Mouse (Mus musculus) midbrain, embryonic 15.5 days (tissue): ENCODE data around the gene Dscaml1. TPM values are rescaled to one million over a fixed set of nuclear protein-coding genes. Genes with fewer than 3 reads are reported as not detected.

Source experiments
- ATAC-seq: fragments of 200-750 bp; cut with Nextera tagmentation; replicated peaks from 2 replicates; pipeline ENCODE4 v1.8.0; 2017; ENCODE audit warnings: moderate TSS enrichment
- H3K27ac ChIP-seq: fragments of 300-500 bp; sonication (generic); 2 replicates; pipeline ENCODE4 v1.5.1; 2015; ENCODE audit warnings: mild to moderate bottlenecking, inconsistent platforms
- H3K27me3 ChIP-seq: fragments of 300-500 bp; sonication (generic); replicated peaks from 2 replicates; pipeline ENCODE4 v1.6.1; 2015; ENCODE audit warnings: inconsistent platforms
- H3K36me3 ChIP-seq: fragments of 300-500 bp; sonication (generic); replicated peaks from 2 replicates; pipeline ENCODE4 v1.6.1; 2015; ENCODE audit warnings: inconsistent platforms
- H3K4me1 ChIP-seq: fragments of 300-500 bp; sonication (generic); 2 replicates; pipeline ENCODE4 v1.6.1; 2015; ENCODE audit warnings: inconsistent platforms
- H3K4me2 ChIP-seq: fragments of 300-500 bp; sonication (generic); 2 replicates; pipeline ENCODE4 v1.6.1; 2015; ENCODE audit warnings: inconsistent platforms, mild to moderate bottlenecking, moderate library complexity
- H3K4me3 ChIP-seq: fragments of 300-500 bp; sonication (generic); 2 replicates; pipeline ENCODE4 v1.5.1; 2015; ENCODE audit warnings: mild to moderate bottlenecking, inconsistent platforms
- H3K9ac ChIP-seq: fragments of 300-500 bp; sonication (generic); 2 replicates; pipeline ENCODE4 v1.6.1; 2015; ENCODE audit warnings: mild to moderate bottlenecking, inconsistent platforms
- H3K9me3 ChIP-seq: fragments of 300-500 bp; sonication (generic); 2 replicates; pipeline ENCODE4 v1.6.1; 2016; ENCODE audit warnings: inconsistent platforms
- WGBS: fragments of 180-500 bp; shearing (Covaris S2); methylation state at CpG from one replicate; pipeline ENCODE4 v1.1.7; 2015; ENCODE audit warnings: mixed read lengths; 5-methylcytosine and 5-hydroxymethylcytosine counted together
- polyA plus RNA-seq: library from polyadenylated mRNA; unstranded; fragments of >200 nt; fragmentation: Nextera tagmentation; extraction: Ambion mirVana; gene quantifications from 2 replicates; pipeline ENCODE4 v1.2.1, GENCODE M21; 2015

The Dscaml1 gene
- polyA plus RNA-seq, 1 experiment from 2014 or later, result 19.6 TPM

DNA sequence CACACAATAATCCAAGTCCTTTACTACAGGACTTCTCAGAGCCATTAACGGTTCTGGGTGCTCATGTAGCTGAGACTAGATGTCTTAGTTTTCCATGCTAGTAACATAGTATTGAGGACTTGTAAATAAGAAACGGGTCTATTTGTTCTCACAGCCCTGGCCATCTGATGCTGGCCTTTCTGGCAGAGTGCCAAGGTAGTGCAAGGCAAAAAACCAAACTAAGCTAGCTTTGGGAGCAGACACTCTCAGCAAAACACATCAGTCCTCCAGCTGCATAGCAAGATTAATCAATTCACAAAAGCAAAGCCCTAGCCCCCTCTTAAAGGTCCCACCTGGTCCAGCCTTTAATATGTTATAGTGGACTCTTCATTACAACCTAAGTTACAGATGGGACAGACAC is 206.6 kb downstream of the Dscaml1 start:
- no peak overlapping the region for H3K9ac ChIP-seq
- no peak; the same call in 1 of the 2 replicates for ATAC-seq
- no peak overlapping the region for H3K4me3 ChIP-seq
- H3K4me2 ChIP-seq, result no peak overlapping the region
- peaks cover 11% of the 10 kb centered on the region for H3K4me1 ChIP-seq
- WGBS, result 41% methylated on average over 2 of the region's 2 CpGs
- H3K27me3 ChIP-seq, result no peaks in the 10 kb centered on the region
- no peaks in the 10 kb centered on the region for H3K9me3 ChIP-seq
- H3K36me3 ChIP-seq, result no peaks in the 10 kb centered on the region
- H3K27ac ChIP-seq, result peak overlapping the region; percentile 55

DNA sequence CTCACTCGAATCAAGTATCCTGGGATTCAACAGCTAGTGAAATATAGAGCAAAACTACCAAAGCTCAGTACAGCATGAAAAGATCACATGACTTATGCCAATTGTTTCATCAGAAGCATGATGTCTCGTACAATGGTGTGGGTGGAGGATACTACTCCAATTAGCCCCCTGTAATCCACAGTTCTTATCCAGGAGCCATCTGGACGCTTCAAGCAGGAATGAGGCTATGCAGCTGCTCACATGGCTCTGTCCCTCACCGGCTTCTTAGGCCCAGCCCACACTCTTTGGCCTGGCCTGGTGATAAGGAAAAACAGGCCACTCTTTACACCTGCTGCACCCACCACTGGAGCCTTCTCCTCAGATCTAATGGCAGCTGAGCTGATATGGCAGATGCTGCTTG is 208.6 kb downstream of the Dscaml1 start:
- Histone ChIP-seq H3K4me1 (peaks cover 11% of the 10 kb centered on the region), H3K4me3 (no peak overlapping the region), H3K36me3 (no peaks in the 10 kb centered on the region), H3K9me3 (no peaks in the 10 kb centered on the region), H3K9ac (no peak overlapping the region), H3K27ac (no peak overlapping the region; the same call in 1 of the 2 replicates), H3K4me2 (no peak overlapping the region), H3K27me3 (no peaks in the 10 kb centered on the region)
- 52% methylated on average over 4 of the region's 4 CpGs for WGBS
- ATAC-seq, result no peak

DNA sequence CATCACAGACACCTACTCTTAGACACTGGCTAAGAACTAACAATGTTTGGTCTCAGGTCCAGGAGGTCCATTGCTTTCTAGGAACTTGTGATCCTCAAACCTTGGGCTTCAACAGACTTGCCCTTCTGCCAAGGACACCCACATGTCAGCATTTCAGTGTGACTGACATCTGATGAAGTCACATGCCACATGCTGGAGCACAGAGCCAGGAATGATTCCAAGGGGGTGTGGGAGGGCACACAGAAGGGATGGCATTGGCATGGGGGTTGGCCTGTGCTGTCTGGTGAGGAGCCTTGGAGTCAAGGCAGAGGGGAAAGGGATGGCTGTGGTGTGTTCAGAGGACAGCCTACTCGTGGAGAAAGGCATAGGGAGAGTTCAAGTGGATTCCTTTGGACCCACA is 210.9 kb downstream of the Dscaml1 start:
- Histone ChIP-seq H3K9me3 (no peaks in the 10 kb centered on the region), H3K9ac (no peak overlapping the region), H3K36me3 (no peaks in the 10 kb centered on the region), H3K27me3 (no peaks in the 10 kb centered on the region), H3K4me3 (no peak overlapping the region), H3K27ac (no peak overlapping the region), H3K4me1 (peaks cover 14% of the 10 kb centered on the region), H3K4me2 (no peak overlapping the region)
- 80% methylated on average over 1 of the region's 1 CpGs for whole genome bisulfite sequencing
- no peak for ATAC-seq

DNA sequence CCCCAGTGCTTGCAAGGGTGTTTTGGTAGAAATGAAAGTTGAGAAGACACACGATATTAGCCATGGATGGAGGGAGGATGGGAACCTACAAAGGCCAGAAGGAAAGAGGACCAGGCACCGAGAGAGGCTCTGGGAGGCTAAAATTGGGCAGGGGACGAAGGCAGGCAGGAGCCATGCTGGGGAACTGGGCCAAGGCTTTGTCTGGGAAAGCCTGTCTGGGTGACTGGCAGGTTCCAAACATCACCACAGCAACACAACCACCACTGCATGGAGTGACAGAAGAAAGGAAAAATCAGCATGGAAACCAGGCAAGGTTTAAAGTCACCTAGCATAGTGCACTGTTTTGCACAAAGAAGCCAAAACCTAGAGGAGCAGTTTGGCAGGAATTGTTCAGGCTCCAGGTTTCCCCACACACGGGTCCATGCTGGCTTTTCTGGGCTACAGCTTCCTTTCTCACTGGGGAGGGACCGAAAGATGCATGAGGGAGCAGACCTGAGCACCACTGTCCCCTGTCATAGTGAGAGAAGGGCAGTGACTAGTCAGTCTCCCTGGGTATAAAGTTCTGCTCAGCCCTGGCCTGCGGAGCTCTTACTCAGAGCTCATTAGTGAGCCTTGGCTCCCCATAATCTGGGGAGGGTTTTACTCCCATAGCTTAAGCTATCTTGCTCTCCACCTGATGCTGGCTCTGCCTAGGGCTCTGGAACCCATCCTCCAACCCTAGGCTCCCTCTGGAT is 211.9 kb downstream of the Dscaml1 start:
- H3K9ac ChIP-seq, result no peak overlapping the region
- WGBS, result 64% methylated on average over 6 of the region's 6 CpGs
- H3K9me3 ChIP-seq, result no peaks in the 10 kb centered on the region
- 0 out of 2 replicates have a peak, but pooled peaks cover 4% of the 10 kb centered on the region for H3K4me1 ChIP-seq
- peak overlapping the region; percentile 50; the same call in 1 of the 2 replicates for H3K27ac ChIP-seq
- no peaks in the 10 kb centered on the region for H3K36me3 ChIP-seq
- H3K4me3 ChIP-seq, result no peak overlapping the region
- H3K27me3 ChIP-seq, result no peaks in the 10 kb centered on the region
- ATAC-seq, result no peak
- no peak overlapping the region for H3K4me2 ChIP-seq

DNA sequence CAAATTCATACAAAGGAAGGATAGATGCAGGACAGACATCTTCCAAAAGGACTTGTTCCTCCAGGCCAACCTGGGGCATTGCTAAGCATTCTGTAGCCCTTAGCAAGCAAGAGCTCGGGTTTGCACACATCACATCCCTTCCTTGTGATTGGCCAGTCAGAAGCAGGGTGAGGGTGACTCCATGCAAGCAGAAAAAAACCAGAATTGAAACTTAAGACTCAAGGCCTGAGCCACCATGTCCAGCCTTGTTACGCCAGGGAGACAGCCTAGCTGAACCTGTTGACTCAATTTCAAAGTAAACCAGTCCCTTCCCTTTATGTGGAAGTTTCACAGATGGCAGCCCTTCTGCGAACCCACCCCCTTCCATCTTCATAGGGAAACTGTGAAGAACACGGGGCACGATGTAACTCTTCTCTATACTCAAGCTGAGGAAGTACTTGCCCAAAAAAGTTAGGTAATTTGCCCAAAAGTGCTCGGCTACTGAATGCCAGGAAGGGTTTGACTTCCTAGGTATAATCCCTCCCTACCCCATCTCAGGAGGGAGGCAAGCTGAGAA is 218.5 kb downstream of the Dscaml1 start:
- H3K4me3 ChIP-seq, result no peak overlapping the region
- WGBS, result 69% methylated on average over 6 of the region's 6 CpGs
- H3K4me2 ChIP-seq, result no peak overlapping the region
- H3K27ac ChIP-seq, result 0 out of 2 replicates have a peak overlapping the region, but pooled peaks have one; percentile 53
- H3K9me3 ChIP-seq, result no peaks in the 10 kb centered on the region
- no peaks in the 10 kb centered on the region for H3K36me3 ChIP-seq
- no peaks in the 10 kb centered on the region for H3K27me3 ChIP-seq
- ATAC-seq, result no peak
- no peak overlapping the region for H3K9ac ChIP-seq
- peaks cover 21% of the 10 kb centered on the region; the same call in 1 of the 2 replicates for H3K4me1 ChIP-seq

DNA sequence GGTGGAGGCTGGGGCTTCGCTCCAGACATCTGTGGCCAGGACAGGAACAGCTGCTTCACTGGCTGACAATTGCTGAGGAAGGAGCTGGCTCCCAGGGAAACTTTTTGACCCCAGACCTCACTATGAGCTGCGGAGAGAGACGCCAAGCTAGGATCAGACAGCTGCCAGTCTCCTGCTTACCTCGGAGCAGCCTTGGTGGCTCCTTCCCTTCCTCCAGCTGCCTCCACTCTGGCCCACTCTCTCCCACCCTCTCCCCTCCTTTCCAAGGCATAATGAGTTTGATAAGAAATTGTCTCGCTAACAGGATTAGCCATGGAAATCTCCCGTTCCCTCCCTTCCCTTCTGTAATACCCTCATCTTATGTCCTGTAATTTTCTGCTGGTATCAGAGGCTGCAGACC is 219.1 kb downstream of the Dscaml1 start:
- no peak overlapping the region for H3K9ac ChIP-seq
- 15% methylated on average over 6 of the region's 6 CpGs for WGBS
- H3K9me3 ChIP-seq, result no peaks in the 10 kb centered on the region
- H3K27ac ChIP-seq, result peak overlapping the region; percentile 53; the same call in 1 of the 2 replicates
- no peaks in the 10 kb centered on the region for H3K36me3 ChIP-seq
- no peak overlapping the region for H3K4me3 ChIP-seq
- H3K27me3 ChIP-seq, result no peaks in the 10 kb centered on the region
- peaks cover 23% of the 10 kb centered on the region; the same call in 1 of the 2 replicates for H3K4me1 ChIP-seq
- ATAC-seq, result no peak
- no peak overlapping the region for H3K4me2 ChIP-seq

DNA sequence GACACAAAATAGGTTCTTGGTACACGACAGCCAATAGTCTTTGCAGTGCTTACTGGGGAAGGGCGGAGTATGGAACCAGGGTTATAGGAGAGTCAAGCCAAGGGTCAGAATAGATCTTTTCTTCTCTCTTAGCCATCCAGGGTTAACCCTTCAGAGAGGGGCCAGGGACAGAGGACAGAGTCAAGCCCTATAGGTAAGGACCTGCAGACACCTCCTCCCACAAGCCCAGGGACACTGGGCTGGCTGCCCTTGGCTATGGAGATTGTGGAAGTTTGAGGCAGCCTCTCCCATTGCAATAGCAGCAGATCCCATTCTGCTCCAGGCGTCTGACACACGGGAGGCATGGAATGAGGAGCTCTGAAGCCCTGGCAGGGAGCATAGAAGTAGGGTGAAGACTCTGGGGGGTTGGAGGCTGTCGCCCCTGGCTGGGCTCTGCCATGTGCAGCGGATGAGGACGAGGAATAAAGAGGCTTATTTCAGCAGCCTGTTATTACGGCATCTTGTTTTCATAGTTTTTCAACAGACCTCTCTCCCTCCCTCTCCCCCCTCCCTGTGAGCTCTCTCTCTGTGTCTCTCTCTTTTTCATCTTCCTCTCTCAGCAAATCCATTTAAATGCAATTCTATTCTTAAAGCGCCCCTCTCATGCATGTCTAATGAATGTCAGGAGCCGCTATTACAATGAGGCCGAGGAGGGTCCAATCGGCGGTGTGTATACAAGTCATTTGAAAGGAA is 224.8 kb downstream of the Dscaml1 start:
- ATAC-seq, result peak; percentile 76

DNA sequence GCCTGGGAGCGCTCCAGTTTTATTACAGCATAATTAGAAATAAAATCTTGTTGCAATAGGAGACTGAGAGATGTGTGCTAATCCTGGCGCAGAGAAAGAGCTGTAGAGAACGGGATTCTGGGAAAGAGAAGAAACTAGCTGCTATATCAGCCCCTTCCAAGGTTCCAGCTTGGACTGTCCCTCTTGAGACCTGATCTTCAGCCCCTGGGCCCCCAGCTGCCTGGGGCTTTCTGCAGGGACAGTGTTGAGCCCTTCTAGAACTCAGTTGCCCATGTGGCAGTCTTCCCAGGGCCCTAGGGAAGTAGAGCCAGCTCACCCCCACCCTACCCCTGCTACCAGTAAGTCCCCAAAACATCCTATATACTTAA is 225.4 kb downstream of the Dscaml1 start:
- ATAC-seq, result peak; percentile 24
- Histone ChIP-seq H3K36me3 (no peaks in the 10 kb centered on the region), H3K9me3 (no peaks in the 10 kb centered on the region), H3K4me2 (no peak overlapping the region), H3K4me3 (no peak overlapping the region), H3K4me1 (peaks cover 36% of the 10 kb centered on the region), H3K27me3 (no peaks in the 10 kb centered on the region), H3K9ac (no peak overlapping the region), H3K27ac (peak overlapping the region; percentile 84)
- 7% methylated on average over 3 of the region's 3 CpGs for WGBS

More for the DNA sequence above, 224.8 kb downstream of the Dscaml1 start:
- Histone ChIP-seq H3K27me3 (no peaks in the 10 kb centered on the region), H3K4me1 (peaks cover 31% of the 10 kb centered on the region), H3K36me3 (no peaks in the 10 kb centered on the region), H3K9ac (peak overlapping the region; percentile 4; the same call in 1 of the 2 replicates), H3K27ac (peak overlapping the region; percentile 84), H3K4me2 (peak overlapping the region; percentile 28; the same call in 1 of the 2 replicates), H3K9me3 (no peaks in the 10 kb centered on the region), H3K4me3 (no peak overlapping the region)
- 15% methylated on average over 13 of the region's 13 CpGs for WGBS

DNA sequence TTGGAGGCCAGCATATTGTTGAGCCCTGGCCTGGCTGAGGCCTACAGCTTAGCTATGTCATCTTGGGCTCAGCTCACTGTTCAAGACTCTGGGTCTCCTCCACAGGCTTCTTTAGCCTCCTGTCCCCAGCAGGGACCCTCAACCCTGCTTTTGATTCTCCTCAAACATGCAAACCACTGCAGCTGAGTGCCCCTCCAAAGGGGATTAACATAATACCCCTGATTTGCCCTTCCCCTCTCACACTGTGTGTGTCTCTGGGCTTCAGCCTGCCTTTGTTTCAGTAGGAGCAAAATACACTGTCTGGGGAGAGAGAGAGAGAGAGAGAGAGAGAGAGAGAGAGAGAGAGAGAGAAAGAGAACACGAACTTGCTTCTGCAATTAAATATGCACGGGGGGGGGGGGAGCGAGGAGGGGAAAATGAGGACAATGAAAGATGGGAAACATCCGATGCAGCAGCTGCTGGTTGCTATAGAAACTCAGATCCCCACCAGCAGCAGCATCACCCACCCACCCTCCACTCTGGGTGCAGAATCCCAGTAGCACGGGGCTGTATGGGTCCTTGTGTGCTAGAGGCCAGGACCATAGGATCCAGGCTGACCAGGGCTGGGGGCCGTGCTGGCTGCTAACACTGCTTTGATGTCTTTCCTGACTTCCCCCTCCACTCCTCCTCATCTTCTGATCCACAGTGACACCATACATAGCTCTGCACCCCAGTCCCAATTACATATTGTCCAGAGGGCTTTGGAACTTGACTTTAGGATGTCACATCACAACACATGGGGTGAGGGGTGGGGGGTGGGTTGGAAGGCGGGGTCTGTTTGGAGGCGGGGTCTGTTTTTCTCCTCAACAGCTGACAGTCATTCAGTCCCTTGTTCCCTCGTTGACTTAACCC is 231.0 kb downstream of the Dscaml1 start:
- peaks cover 34% of the 10 kb centered on the region for H3K4me1 ChIP-seq
- 2% methylated on average over 9 of the region's 9 CpGs for WGBS
- H3K27me3 ChIP-seq, result no peaks in the 10 kb centered on the region
- peak; percentile 86 for ATAC-seq
- no peaks in the 10 kb centered on the region for H3K36me3 ChIP-seq
- H3K4me3 ChIP-seq, result no peak overlapping the region
- no peak overlapping the region for H3K9ac ChIP-seq
- H3K27ac ChIP-seq, result peak overlapping the region; percentile 91
- peak overlapping the region; percentile 13; the same call in 1 of the 2 replicates for H3K4me2 ChIP-seq
- no peaks in the 10 kb centered on the region for H3K9me3 ChIP-seq

DNA sequence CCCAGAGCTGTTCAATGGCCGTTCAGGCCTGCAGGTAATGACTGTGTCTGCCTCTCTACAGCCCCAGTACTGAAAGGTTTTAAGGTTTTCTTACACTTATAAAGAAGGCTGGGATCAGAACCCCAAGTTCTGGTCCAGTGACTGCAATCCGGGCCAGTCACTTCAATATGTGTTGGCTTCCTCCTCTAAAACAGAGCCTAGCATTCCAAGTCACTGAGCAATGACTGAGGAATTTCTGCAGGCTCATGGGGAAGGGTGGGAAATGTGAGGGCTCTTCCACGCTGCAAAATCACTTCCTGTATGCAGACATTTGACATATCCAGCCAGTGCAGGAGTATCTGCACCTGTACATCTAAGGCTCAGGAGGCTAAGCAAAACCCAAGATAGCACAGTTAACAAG is 233.8 kb downstream of the Dscaml1 start:
- whole genome bisulfite sequencing, result 76% methylated on average over 3 of the region's 3 CpGs
- H3K9ac ChIP-seq, result no peak overlapping the region
- H3K4me2 ChIP-seq, result no peak overlapping the region
- no peaks in the 10 kb centered on the region for H3K9me3 ChIP-seq
- no peak overlapping the region for H3K27ac ChIP-seq
- H3K27me3 ChIP-seq, result no peaks in the 10 kb centered on the region
- H3K36me3 ChIP-seq, result no peaks in the 10 kb centered on the region
- H3K4me3 ChIP-seq, result no peak overlapping the region
- peaks cover 61% of the 10 kb centered on the region for H3K4me1 ChIP-seq
- ATAC-seq, result no peak

DNA sequence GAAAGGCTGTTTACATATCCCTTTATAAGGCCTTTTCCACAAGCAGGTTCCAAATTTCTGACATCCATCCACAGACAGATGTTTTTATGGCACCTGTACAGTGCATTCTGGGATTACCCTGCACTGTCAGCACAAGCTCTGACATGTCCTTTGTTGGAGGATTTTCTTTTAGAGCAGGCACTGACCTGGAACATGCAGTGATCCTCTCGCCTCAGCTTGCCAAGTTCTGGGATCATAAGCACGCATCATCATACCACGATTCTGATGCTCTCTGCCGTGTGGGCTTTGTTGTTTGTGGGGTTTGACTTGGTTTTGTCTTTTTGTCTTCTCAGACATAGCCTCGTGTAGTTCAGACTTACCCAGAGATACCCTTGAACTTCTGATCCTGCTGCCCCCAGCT is 236.0 kb downstream of the Dscaml1 start:
- peak overlapping the region; percentile 87 for H3K27ac ChIP-seq
- no peak overlapping the region for H3K4me2 ChIP-seq
- peaks cover 58% of the 10 kb centered on the region for H3K4me1 ChIP-seq
- no peaks in the 10 kb centered on the region for H3K36me3 ChIP-seq
- H3K4me3 ChIP-seq, result no peak overlapping the region
- no peak for ATAC-seq
- WGBS, result 41% methylated on average over 5 of the region's 5 CpGs
- no peaks in the 10 kb centered on the region for H3K9me3 ChIP-seq
- no peak overlapping the region for H3K9ac ChIP-seq
- H3K27me3 ChIP-seq, result no peaks in the 10 kb centered on the region
